Mouse (Mus musculus) hindbrain, embryonic 15.5 days (tissue): ENCODE data around the gene Vps37c. TPM values are rescaled to one million over a fixed set of nuclear protein-coding genes. Genes with fewer than 3 reads are reported as not detected.

Experiments used
- ATAC-seq: fragments of 200-750 bp; cut with Nextera tagmentation; 2 replicates; pipeline ENCODE4 v1.8.0; 2017; ENCODE audit warnings: low read depth, moderate number of reproducible peaks, moderate TSS enrichment; ENCODE audit not compliant: low FRiP score
- H3K27ac ChIP-seq: fragments of 300-500 bp; sonication (generic); replicated peaks from 2 replicates; pipeline ENCODE4 v1.5.1; 2015; ENCODE audit warnings: mild to moderate bottlenecking, inconsistent platforms
- H3K27me3 ChIP-seq: fragments of 300-500 bp; sonication (generic); 2 replicates; pipeline ENCODE4 v1.6.1; 2015; ENCODE audit warnings: control low read depth, inconsistent platforms
- H3K36me3 ChIP-seq: fragments of 300-500 bp; sonication (generic); 2 replicates; pipeline ENCODE4 v1.6.1; 2015; ENCODE audit warnings: control low read depth, inconsistent platforms
- H3K4me1 ChIP-seq: fragments of 300-500 bp; sonication (generic); replicated peaks from 2 replicates; pipeline ENCODE4 v1.6.1; 2015; ENCODE audit warnings: control low read depth, inconsistent platforms
- H3K4me2 ChIP-seq: fragments of 300-500 bp; sonication (generic); 2 replicates; pipeline ENCODE4 v1.6.1; 2015; ENCODE audit warnings: moderate library complexity, mild to moderate bottlenecking, inconsistent platforms
- H3K4me3 ChIP-seq: fragments of 300-500 bp; sonication (generic); 2 replicates; pipeline ENCODE4 v1.5.1; 2015; ENCODE audit warnings: mild to moderate bottlenecking, inconsistent platforms
- H3K9ac ChIP-seq: fragments of 300-500 bp; sonication (generic); 2 replicates; pipeline ENCODE4 v1.6.1; 2015; ENCODE audit warnings: inconsistent platforms
- H3K9me3 ChIP-seq: fragments of 300-500 bp; sonication (generic); 2 replicates; pipeline ENCODE4 v1.6.1; 2016; ENCODE audit warnings: control low read depth, inconsistent platforms
- WGBS: fragments of 180-500 bp; shearing (Covaris S2); methylation state at CpG from one replicate; pipeline ENCODE4 v1.1.7; 2015; 5-methylcytosine and 5-hydroxymethylcytosine counted together
- polyA plus RNA-seq: library from polyadenylated mRNA; unstranded; fragments of >200 nt; fragmentation: Nextera tagmentation; extraction: Ambion mirVana; gene quantifications from 2 replicates; pipeline ENCODE4 v1.2.1, GENCODE M21; 2015

Gene Vps37c
- 28.8 and 31.8 TPM in 2 replicates for polyA plus RNA-seq

- Histone ChIP-seq H3K4me1 (peaks cover 38% of the 10 kb centered on the region), H3K27ac (peak within 1 kb of the TSS; percentile 96), H3K27me3 (no peaks in the 10 kb centered on the region), H3K9ac (peak within 1 kb of the TSS; percentile 77), H3K9me3 (no peaks in the 10 kb centered on the region), H3K36me3 (no peaks in the 10 kb centered on the region), H3K4me2 (peak within 1 kb of the TSS; percentile 68), H3K4me3 (peak within 1 kb of the TSS; percentile 64)
- peak; percentile 91 for ATAC-seq
- under 1% methylated on average over 72 of the region's 74 CpGs for WGBS
Observed at GRCm38 (mm10) chr19:10688537-10689352, at the start of gene Vps37c. Gene Vps37c (plus strand): TSS chr19:10688735.

- H3K4me2 ChIP-seq, result no peak overlapping the region
- no peak overlapping the region for H3K4me3 ChIP-seq
- H3K27ac ChIP-seq, result no peak overlapping the region
- no peaks in the 10 kb centered on the region for H3K9me3 ChIP-seq
- 15% methylated on average over 5 of the region's 5 CpGs for WGBS
- H3K27me3 ChIP-seq, result no peaks in the 10 kb centered on the region
- no peak overlapping the region for H3K9ac ChIP-seq
- no peaks in the 10 kb centered on the region for H3K36me3 ChIP-seq
- H3K4me1 ChIP-seq, result peaks cover 5% of the 10 kb centered on the region
- ATAC-seq, result no peak
Observed at GRCm38 (mm10) chr19:10640080-10640479, 48.5 kb upstream of the Vps37c start.

GRCm38 (mm10) chr19:10640589-10641378, 47.8 kb upstream of the Vps37c start:
- no peak overlapping the region for H3K9ac ChIP-seq
- no peak overlapping the region for H3K4me3 ChIP-seq
- no peaks in the 10 kb centered on the region for H3K4me1 ChIP-seq
- H3K27ac ChIP-seq, result no peak overlapping the region
- WGBS, result 54% methylated on average over 13 of the region's 13 CpGs
- no peak overlapping the region for H3K4me2 ChIP-seq
- no peaks in the 10 kb centered on the region for H3K9me3 ChIP-seq
- no peaks in the 10 kb centered on the region for H3K36me3 ChIP-seq
- ATAC-seq, result no peak
- H3K27me3 ChIP-seq, result no peaks in the 10 kb centered on the region

GRCm38 (mm10) chr19:10645616-10646015, 42.9 kb upstream of the Vps37c start:
- no peaks in the 10 kb centered on the region for H3K27me3 ChIP-seq
- no peak overlapping the region for H3K27ac ChIP-seq
- 84% methylated on average over 2 of the region's 2 CpGs for WGBS
- H3K4me3 ChIP-seq, result no peak overlapping the region
- ATAC-seq, result no peak
- no peaks in the 10 kb centered on the region for H3K36me3 ChIP-seq
- no peaks in the 10 kb centered on the region for H3K4me1 ChIP-seq
- H3K4me2 ChIP-seq, result no peak overlapping the region
- H3K9me3 ChIP-seq, result no peaks in the 10 kb centered on the region
- no peak overlapping the region for H3K9ac ChIP-seq

GRCm38 (mm10) chr19:10648156-10648555, 40.4 kb upstream of the Vps37c start:
- Histone ChIP-seq H3K27me3 (no peaks in the 10 kb centered on the region), H3K4me2 (no peak overlapping the region), H3K4me3 (no peak overlapping the region), H3K36me3 (no peaks in the 10 kb centered on the region), H3K9me3 (no peaks in the 10 kb centered on the region), H3K27ac (no peak overlapping the region), H3K9ac (no peak overlapping the region), H3K4me1 (no peaks in the 10 kb centered on the region)
- no peak for ATAC-seq
- WGBS, result 79% methylated on average over 8 of the region's 8 CpGs

- Histone ChIP-seq H3K9ac (no peak overlapping the region), H3K27ac (no peak overlapping the region), H3K36me3 (no peaks in the 10 kb centered on the region), H3K4me3 (no peak overlapping the region), H3K4me1 (no peaks in the 10 kb centered on the region), H3K4me2 (no peak overlapping the region), H3K27me3 (no peaks in the 10 kb centered on the region), H3K9me3 (no peaks in the 10 kb centered on the region)
- 54% methylated on average over 3 of the region's 3 CpGs for WGBS
- ATAC-seq, result no peak
Observed at GRCm38 (mm10) chr19:10656058-10656457, 32.5 kb upstream of the Vps37c start.

GRCm38 (mm10) chr19:10657742-10658141, 30.8 kb upstream of the Vps37c start:
- H3K4me3 ChIP-seq, result no peak overlapping the region
- no peaks in the 10 kb centered on the region for H3K9me3 ChIP-seq
- no peak overlapping the region for H3K27ac ChIP-seq
- H3K4me2 ChIP-seq, result no peak overlapping the region
- H3K36me3 ChIP-seq, result no peaks in the 10 kb centered on the region
- no peak for ATAC-seq
- H3K4me1 ChIP-seq, result no peaks in the 10 kb centered on the region
- 89% methylated on average over 5 of the region's 5 CpGs for WGBS
- H3K9ac ChIP-seq, result no peak overlapping the region
- no peaks in the 10 kb centered on the region for H3K27me3 ChIP-seq

- WGBS, result 80% methylated on average over 2 of the region's 2 CpGs
- no peak for ATAC-seq
Observed at GRCm38 (mm10) chr19:10658406-10658805, 30.1 kb upstream of the Vps37c start.

GRCm38 (mm10) chr19:10661373-10661772, 27.2 kb upstream of the Vps37c start:
- Histone ChIP-seq H3K9me3 (no peaks in the 10 kb centered on the region), H3K9ac (no peak overlapping the region), H3K4me2 (no peak overlapping the region), H3K4me1 (no peaks in the 10 kb centered on the region), H3K27me3 (no peaks in the 10 kb centered on the region), H3K36me3 (no peaks in the 10 kb centered on the region), H3K4me3 (no peak overlapping the region), H3K27ac (no peak overlapping the region)
- ATAC-seq, result no peak
- 77% methylated on average over 5 of the region's 5 CpGs for WGBS

More at GRCm38 (mm10) chr19:10658406-10658805, 30.1 kb upstream of the Vps37c start:
- H3K4me3 ChIP-seq, result no peak overlapping the region
- H3K36me3 ChIP-seq, result no peaks in the 10 kb centered on the region
- no peak overlapping the region for H3K27ac ChIP-seq
- no peak overlapping the region for H3K4me2 ChIP-seq
- no peaks in the 10 kb centered on the region for H3K9me3 ChIP-seq
- H3K9ac ChIP-seq, result no peak overlapping the region
- no peaks in the 10 kb centered on the region for H3K4me1 ChIP-seq
- H3K27me3 ChIP-seq, result no peaks in the 10 kb centered on the region

GRCm38 (mm10) chr19:10661919-10662318, 26.6 kb upstream of the Vps37c start:
- no peak overlapping the region for H3K4me3 ChIP-seq
- H3K27ac ChIP-seq, result no peak overlapping the region
- no peaks in the 10 kb centered on the region for H3K36me3 ChIP-seq
- no peak overlapping the region for H3K9ac ChIP-seq
- WGBS, result 93% methylated on average over 2 of the region's 2 CpGs
- no peak for ATAC-seq
- H3K4me1 ChIP-seq, result no peaks in the 10 kb centered on the region
- H3K27me3 ChIP-seq, result no peaks in the 10 kb centered on the region
- H3K9me3 ChIP-seq, result no peaks in the 10 kb centered on the region
- H3K4me2 ChIP-seq, result no peak overlapping the region

- no peak overlapping the region for H3K9ac ChIP-seq
- no peaks in the 10 kb centered on the region for H3K36me3 ChIP-seq
- no peak overlapping the region for H3K27ac ChIP-seq
- H3K4me2 ChIP-seq, result no peak overlapping the region
- H3K4me1 ChIP-seq, result no peaks in the 10 kb centered on the region
- no peak for ATAC-seq
- H3K4me3 ChIP-seq, result no peak overlapping the region
- whole genome bisulfite sequencing, result 78% methylated on average over 3 of the region's 3 CpGs
- H3K9me3 ChIP-seq, result no peaks in the 10 kb centered on the region
- H3K27me3 ChIP-seq, result no peaks in the 10 kb centered on the region
Observed at GRCm38 (mm10) chr19:10662665-10663064, 25.9 kb upstream of the Vps37c start.

- Histone ChIP-seq H3K27me3 (no peaks in the 10 kb centered on the region), H3K9ac (no peak overlapping the region), H3K9me3 (no peaks in the 10 kb centered on the region), H3K4me3 (no peak overlapping the region), H3K4me2 (no peak overlapping the region), H3K36me3 (no peaks in the 10 kb centered on the region), H3K4me1 (no peaks in the 10 kb centered on the region), H3K27ac (no peak overlapping the region)
- no peak for ATAC-seq
- WGBS, result 67% methylated on average over 3 of the region's 3 CpGs
Observed at GRCm38 (mm10) chr19:10665093-10665492, 23.4 kb upstream of the Vps37c start.
